Mouse (Mus musculus) forebrain, embryonic 14.5 days (tissue): Measurements from ENCODE around the gene Tspan5. TPM values are rescaled to one million over a fixed set of nuclear protein-coding genes. Genes with fewer than 3 reads are reported as not detected.

Source experiments
- ATAC-seq: fragments of 200-750 bp; cut with Nextera tagmentation; 2 replicates; pipeline ENCODE4 v1.8.0; 2017; ENCODE audit warnings: mild to moderate bottlenecking, moderate library complexity
- DNase-seq: peaks from one replicate; pipeline ENCODE4 v3.0.0-alpha.2; 2015; ENCODE audit warnings: low spot score
- H3K27ac ChIP-seq: fragments of 300-500 bp; sonication (generic); 2 replicates; pipeline ENCODE4 v1.5.1; 2014; ENCODE audit warnings: low read depth, mild to moderate bottlenecking, control low read depth, low read length, moderate library complexity
- H3K27me3 ChIP-seq: fragments of 300-500 bp; sonication (generic); replicated peaks from 2 replicates; pipeline ENCODE4 v1.6.1; 2014; ENCODE audit warnings: low read length, control low read depth, mixed read lengths; ENCODE audit not compliant: control insufficient read depth, insufficient read depth
- H3K36me3 ChIP-seq: fragments of 300-500 bp; sonication (generic); 2 replicates; pipeline ENCODE4 v1.6.1; 2014; ENCODE audit warnings: low read length, control low read depth; ENCODE audit not compliant: control insufficient read depth, insufficient read depth
- H3K4me1 ChIP-seq: fragments of 300-500 bp; sonication (generic); 2 replicates; pipeline ENCODE4 v1.6.1; 2014; ENCODE audit warnings: antibody characterized with exemption, low read length, control low read depth; ENCODE audit not compliant: control insufficient read depth, insufficient read depth
- H3K4me2 ChIP-seq: fragments of 300-500 bp; sonication (generic); 2 replicates; pipeline ENCODE4 v1.6.1; 2014; ENCODE audit warnings: mild to moderate bottlenecking, control low read depth, low read length
- H3K4me3 ChIP-seq: fragments of 300-500 bp; sonication (generic); 2 replicates; pipeline ENCODE4 v1.5.1; 2014; ENCODE audit warnings: low read depth, low read length, control low read depth
- H3K9ac ChIP-seq: fragments of 300-500 bp; sonication (generic); 2 replicates; pipeline ENCODE4 v1.6.1; 2014; ENCODE audit warnings: mild to moderate bottlenecking, low read length, control low read depth, moderate library complexity
- H3K9me3 ChIP-seq: fragments of 300-500 bp; sonication (generic); replicated peaks from 2 replicates; pipeline ENCODE4 v1.6.1; 2016; ENCODE audit warnings: low read length, control low read depth, mixed read lengths; ENCODE audit not compliant: control insufficient read depth
- WGBS: fragments of 180-500 bp; shearing (Covaris S2); extraction: QIAGEN DNeasy Blood & Tissue Kit; methylation state at CpG from one replicate; pipeline ENCODE4 v1.1.7; 2014; 5-methylcytosine and 5-hydroxymethylcytosine counted together
- polyA plus RNA-seq: library from polyadenylated mRNA; unstranded; fragments of >200 nt; fragmentation: Nextera tagmentation; extraction: Ambion mirVana; gene quantifications from 2 replicates; pipeline ENCODE4 v1.2.1, GENCODE M21; 2014

Tspan5 gene
- polyA plus RNA-seq, 1 experiment from 2014 or later, result 82.3 TPM

DNA sequence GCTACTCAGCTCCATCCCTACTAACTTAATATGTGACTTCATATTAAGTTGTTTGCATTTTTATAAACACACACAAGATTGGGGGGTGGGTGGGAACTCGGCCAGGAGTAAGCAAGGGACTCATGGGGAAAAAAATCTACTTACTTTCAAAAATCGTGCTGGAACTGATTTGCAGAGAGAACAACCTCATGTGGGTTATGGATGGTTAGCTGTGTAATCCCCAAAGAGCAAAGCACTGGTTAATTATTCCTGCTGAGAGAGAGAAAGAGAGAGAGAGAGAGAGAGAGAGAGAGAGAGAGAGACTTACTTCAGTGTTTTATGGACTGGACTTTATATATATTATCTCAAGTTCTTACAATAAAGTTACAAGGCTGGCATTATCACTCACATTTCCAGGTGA is 27.2 kb upstream of the Tspan5 start:
- DNase-seq, result no peak
- H3K27ac ChIP-seq, result no peak overlapping the region
- H3K36me3 ChIP-seq, result no peaks in the 10 kb centered on the region
- H3K9ac ChIP-seq, result no peak overlapping the region
- no peak for ATAC-seq
- H3K4me3 ChIP-seq, result no peak overlapping the region
- H3K4me1 ChIP-seq, result no peaks in the 10 kb centered on the region
- 58% methylated on average over 2 of the region's 2 CpGs for WGBS
- no peaks in the 10 kb centered on the region for H3K9me3 ChIP-seq
- no peak overlapping the region for H3K4me2 ChIP-seq
- no peaks in the 10 kb centered on the region for H3K27me3 ChIP-seq

GRCm38 (mm10) chr3:138715212-138715611 is 26.8 kb upstream of the Tspan5 start:
- Histone ChIP-seq H3K4me2 (no peak overlapping the region), H3K4me1 (no peaks in the 10 kb centered on the region), H3K36me3 (no peaks in the 10 kb centered on the region), H3K9ac (no peak overlapping the region), H3K27ac (no peak overlapping the region), H3K4me3 (no peak overlapping the region), H3K9me3 (no peaks in the 10 kb centered on the region), H3K27me3 (no peaks in the 10 kb centered on the region)
- no peak for ATAC-seq
- no peak for DNase-seq
- WGBS, result 73% methylated on average over 4 of the region's 4 CpGs

DNA sequence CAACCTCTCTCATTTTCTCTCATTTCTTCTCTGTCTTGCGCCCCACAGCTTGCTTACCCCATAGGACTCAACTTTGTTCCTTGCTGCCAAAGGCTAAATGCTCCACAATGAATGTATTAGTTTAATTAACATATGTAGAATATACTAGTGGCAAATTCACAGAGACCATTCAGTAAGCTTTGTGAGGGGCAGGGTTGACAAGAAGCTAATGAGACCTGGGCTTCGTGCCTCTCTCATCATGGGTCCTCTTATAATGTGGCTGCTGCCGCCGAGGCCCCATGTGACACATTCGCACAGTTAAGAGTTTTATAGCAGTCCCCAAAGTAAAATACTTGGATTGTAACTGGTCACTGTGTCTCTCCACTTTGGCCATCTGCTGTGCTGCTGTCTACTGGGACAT is 25.0 kb upstream of the Tspan5 start:
- H3K4me3 ChIP-seq, result no peak overlapping the region
- 22% methylated on average over 5 of the region's 5 CpGs for WGBS
- no peak overlapping the region for H3K4me2 ChIP-seq
- H3K27me3 ChIP-seq, result no peaks in the 10 kb centered on the region
- H3K36me3 ChIP-seq, result no peaks in the 10 kb centered on the region
- H3K9me3 ChIP-seq, result no peaks in the 10 kb centered on the region
- DNase-seq (peak; percentile 71), ATAC-seq (peak; percentile 74)
- no peaks in the 10 kb centered on the region for H3K4me1 ChIP-seq
- H3K9ac ChIP-seq, result no peak overlapping the region
- H3K27ac ChIP-seq, result no peak overlapping the region

DNA sequence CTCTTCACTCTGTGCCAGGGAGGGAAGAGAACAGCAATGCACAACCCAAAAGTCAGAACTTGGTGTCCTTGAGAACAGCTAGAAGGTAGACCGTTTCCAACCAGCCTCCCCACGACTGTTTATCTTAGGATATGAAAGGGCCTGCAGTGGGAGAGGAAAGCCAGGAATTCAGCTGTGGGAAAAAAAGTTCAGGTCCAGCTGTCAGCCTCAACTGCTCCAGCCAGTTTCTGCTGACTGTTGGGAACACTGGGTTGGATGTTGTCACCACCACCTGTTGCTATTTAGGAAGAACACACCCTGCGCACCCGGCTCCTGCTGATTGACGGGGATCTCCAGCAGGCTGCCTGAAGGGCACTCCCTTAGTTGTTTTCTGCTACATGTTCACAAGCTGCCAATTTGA is 19.8 kb upstream of the Tspan5 start:
- WGBS, result 91% methylated on average over 5 of the region's 5 CpGs

DNA sequence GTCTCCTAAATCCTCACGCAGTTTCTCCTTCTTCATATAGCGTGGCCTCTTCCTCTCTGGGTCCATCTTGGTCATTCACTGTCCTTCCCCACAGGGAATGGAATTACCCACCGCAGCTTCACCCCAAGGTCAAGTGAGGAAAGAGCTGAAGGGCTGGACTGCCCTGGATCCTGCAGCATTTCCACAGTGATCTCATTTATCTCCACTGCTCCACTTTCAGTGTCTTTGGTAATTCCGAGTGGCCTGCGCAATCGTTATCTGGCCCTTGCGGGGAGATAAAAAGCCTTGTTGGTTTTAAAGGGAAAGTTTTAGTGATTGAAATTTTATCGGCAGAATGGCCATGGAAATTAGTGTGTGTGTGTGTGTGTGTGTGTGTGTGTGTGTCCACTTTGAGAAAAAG is 14.4 kb upstream of the Tspan5 start:
- Histone ChIP-seq H3K36me3 (no peaks in the 10 kb centered on the region), H3K27ac (no peak overlapping the region), H3K9me3 (no peaks in the 10 kb centered on the region), H3K4me3 (no peak overlapping the region), H3K27me3 (no peaks in the 10 kb centered on the region), H3K4me2 (no peak overlapping the region), H3K4me1 (no peaks in the 10 kb centered on the region), H3K9ac (no peak overlapping the region)
- no peak for ATAC-seq
- no peak for DNase-seq
- WGBS, result 87% methylated on average over 8 of the region's 8 CpGs

More for the DNA sequence above, 19.8 kb upstream of the Tspan5 start:
- H3K9me3 ChIP-seq, result no peaks in the 10 kb centered on the region
- no peak overlapping the region for H3K4me3 ChIP-seq
- no peaks in the 10 kb centered on the region for H3K4me1 ChIP-seq
- H3K27ac ChIP-seq, result no peak overlapping the region
- DNase-seq (no peak), ATAC-seq (no peak)
- H3K36me3 ChIP-seq, result no peaks in the 10 kb centered on the region
- no peak overlapping the region for H3K9ac ChIP-seq
- no peak overlapping the region for H3K4me2 ChIP-seq
- no peaks in the 10 kb centered on the region for H3K27me3 ChIP-seq

GRCm38 (mm10) chr3:138728840-138729239 is 13.2 kb upstream of the Tspan5 start:
- Histone ChIP-seq H3K4me2 (no peak overlapping the region), H3K9me3 (no peaks in the 10 kb centered on the region), H3K9ac (no peak overlapping the region), H3K4me3 (no peak overlapping the region), H3K36me3 (no peaks in the 10 kb centered on the region), H3K27me3 (no peaks in the 10 kb centered on the region), H3K4me1 (no peaks in the 10 kb centered on the region), H3K27ac (no peak overlapping the region)
- WGBS, result 85% methylated on average over 3 of the region's 3 CpGs
- ATAC-seq (no peak), DNase-seq (no peak)

DNA sequence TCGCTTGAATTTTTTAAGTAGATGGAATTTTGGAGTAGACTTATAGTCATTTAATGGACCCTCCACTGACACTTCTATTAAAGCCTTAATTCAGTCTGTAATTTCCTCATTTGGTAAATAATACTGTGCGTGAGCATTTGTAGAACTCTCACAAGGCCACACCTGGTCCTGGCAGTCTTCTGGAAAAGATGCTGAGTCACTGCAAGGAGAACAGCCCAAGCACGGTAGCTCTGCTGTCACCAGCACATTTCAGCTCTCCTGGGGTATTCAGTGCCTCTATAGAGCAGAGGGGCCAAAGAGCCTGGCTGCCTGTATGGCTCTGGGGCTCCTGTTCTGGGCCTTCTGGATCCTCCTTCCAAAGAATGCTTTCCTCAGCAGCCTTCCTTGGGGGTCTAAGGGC is 11.2 kb upstream of the Tspan5 start:
- Histone ChIP-seq H3K4me2 (no peak overlapping the region), H3K9me3 (no peaks in the 10 kb centered on the region), H3K36me3 (no peaks in the 10 kb centered on the region), H3K27ac (no peak overlapping the region), H3K4me3 (no peak overlapping the region), H3K27me3 (no peaks in the 10 kb centered on the region), H3K9ac (no peak overlapping the region), H3K4me1 (no peaks in the 10 kb centered on the region)
- 66% methylated on average over 3 of the region's 3 CpGs for WGBS
- no peak for ATAC-seq
- DNase-seq, result no peak

GRCm38 (mm10) chr3:138735760-138736159 is 6.2 kb upstream of the Tspan5 start:
- no peaks in the 10 kb centered on the region for H3K36me3 ChIP-seq
- DNase-seq (no peak), ATAC-seq (no peak)
- H3K9ac ChIP-seq, result no peak overlapping the region
- no peaks in the 10 kb centered on the region for H3K9me3 ChIP-seq
- no peak overlapping the region for H3K4me2 ChIP-seq
- 77% methylated on average over 5 of the region's 5 CpGs for WGBS
- H3K27me3 ChIP-seq, result no peaks in the 10 kb centered on the region
- H3K4me1 ChIP-seq, result no peaks in the 10 kb centered on the region
- no peak overlapping the region for H3K27ac ChIP-seq
- no peak overlapping the region for H3K4me3 ChIP-seq

DNA sequence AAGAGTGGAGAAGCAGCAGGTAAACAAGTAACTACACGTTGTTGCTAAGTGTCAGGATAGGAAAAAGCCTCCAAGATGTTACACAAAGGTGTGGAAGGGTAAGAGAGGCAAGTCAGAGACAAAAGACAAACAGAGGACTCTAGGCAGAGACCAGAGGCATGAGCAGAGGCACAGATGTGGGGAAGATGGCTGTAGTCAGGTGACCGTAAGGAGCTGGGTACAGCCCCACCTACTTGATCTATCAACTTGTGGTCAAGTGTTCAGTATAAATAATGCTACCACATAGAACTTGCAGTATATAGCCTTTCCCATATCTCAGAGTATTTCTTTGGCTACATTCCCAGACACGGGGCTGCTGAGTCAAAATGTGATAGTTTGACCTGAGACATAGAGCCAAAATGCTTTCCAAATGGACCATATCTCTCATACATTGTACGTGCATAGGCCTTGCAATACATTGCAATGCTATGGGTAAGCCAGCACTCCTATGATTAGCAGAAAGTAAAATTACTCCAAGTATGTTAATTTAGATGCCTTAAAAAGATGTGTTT is 2.8 kb upstream of the Tspan5 start:
- peaks cover 9% of the 10 kb centered on the region for H3K4me1 ChIP-seq
- no peaks in the 10 kb centered on the region for H3K36me3 ChIP-seq
- no peak overlapping the region for H3K4me2 ChIP-seq
- DNase-seq (no peak), ATAC-seq (no peak)
- 87% methylated on average over 4 of the region's 4 CpGs for WGBS
- no peak overlapping the region for H3K4me3 ChIP-seq
- H3K27ac ChIP-seq, result no peak overlapping the region
- H3K9ac ChIP-seq, result no peak overlapping the region
- no peaks in the 10 kb centered on the region for H3K27me3 ChIP-seq
- H3K9me3 ChIP-seq, result no peaks in the 10 kb centered on the region
